Mouse (Mus musculus): ENCODE data around the gene Scd2. TPM values are rescaled to one million over a fixed set of nuclear protein-coding genes. Genes with fewer than 3 reads are reported as not detected.
"Not testable (repeated sequence)": the region's sequence is repeated elsewhere in the genome, so short reads cannot be mapped to it uniquely, and the experiment has no call there.

The Scd2 gene
- polyA plus RNA-seq, 1 experiment from 2014 or later: 195 TPM

- WGBS: 82% methylated on average over 5 of the region's 5 CpGs
- Histone ChIP-seq H3K9ac (no peak overlapping the region), H3K27me3 (no peaks in the 10 kb centered on the region), H3K27ac (no peak overlapping the region), H3K4me1 (peaks cover 22% of the 10 kb centered on the region), H3K36me3 (no peaks in the 10 kb centered on the region), H3K9me3 (replicated peaks) (no peaks in the 10 kb centered on the region), H3K4me2 (no peak overlapping the region), H3K4me3 (replicated peaks) (no peak overlapping the region)
- ATAC-seq (replicated peaks; ENCODE audit: low FRiP score): no peak
Measured at GRCm38 (mm10) chr19:44276861-44277260, 16.6 kb upstream of the Scd2 start.

- Histone ChIP-seq H3K27ac (no peak overlapping the region), H3K4me1 (peaks cover 29% of the 10 kb centered on the region), H3K4me3 (replicated peaks) (no peak overlapping the region), H3K36me3 (no peaks in the 10 kb centered on the region), H3K27me3 (no peaks in the 10 kb centered on the region), H3K9me3 (replicated peaks) (no peaks in the 10 kb centered on the region), H3K9ac (no peak overlapping the region), H3K4me2 (no peak overlapping the region)
- no peak for ATAC-seq (replicated peaks; ENCODE audit: low FRiP score)
- WGBS: 88% methylated on average over 8 of the region's 8 CpGs
Measured at GRCm38 (mm10) chr19:44277931-44278330, 15.5 kb upstream of the Scd2 start.

GRCm38 (mm10) chr19:44280755-44281154 lies 12.7 kb upstream of the Scd2 start:
- Histone ChIP-seq H3K9ac (no peak overlapping the region), H3K27me3 (no peaks in the 10 kb centered on the region), H3K27ac (peak overlapping the region; percentile 78), H3K4me3 (replicated peaks) (no peak overlapping the region), H3K4me1 (peaks cover 49% of the 10 kb centered on the region), H3K9me3 (replicated peaks) (no peaks in the 10 kb centered on the region), H3K4me2 (peak overlapping the region; percentile 17; the same call in 1 of the 2 replicates), H3K36me3 (no peaks in the 10 kb centered on the region)
- 3% methylated on average over 6 of the region's 6 CpGs for WGBS
- no peak for ATAC-seq (replicated peaks; ENCODE audit: low FRiP score)

DNA sequence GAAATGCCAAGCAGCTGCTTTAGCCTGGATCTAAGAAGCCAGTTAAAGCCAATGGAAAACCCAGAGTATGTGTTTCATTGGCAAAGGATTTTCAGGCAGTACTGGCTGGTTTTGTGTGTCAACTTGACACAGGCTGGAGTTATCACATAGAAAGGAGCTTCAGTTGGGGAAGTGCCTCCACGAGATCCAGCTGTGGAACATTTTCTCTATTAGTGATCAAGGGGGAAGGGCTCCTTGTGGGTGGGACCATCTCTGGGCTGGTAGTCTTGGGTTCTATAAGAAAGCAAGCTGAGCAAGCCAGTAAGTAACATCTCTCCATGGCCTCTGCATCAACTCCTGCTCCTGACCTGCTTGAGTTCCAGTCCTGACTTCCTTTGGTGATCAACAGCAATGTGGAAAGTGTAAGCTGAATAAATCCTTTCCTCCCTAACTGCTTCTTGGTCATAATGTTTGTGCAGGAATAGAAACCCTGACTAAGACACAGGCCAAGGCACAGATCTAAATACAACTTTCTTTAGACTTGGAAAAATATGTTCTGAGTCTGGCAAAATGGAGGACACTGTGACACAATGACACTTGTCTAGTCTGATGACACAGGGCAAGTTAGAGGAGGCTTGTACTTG lies 11.5 kb upstream of the Scd2 start:
- not testable (repeated sequence) for H3K36me3 ChIP-seq; H3K9ac ChIP-seq; ATAC-seq (replicated peaks; ENCODE audit: low FRiP score); H3K27me3 ChIP-seq; H3K4me2 ChIP-seq; H3K4me3 ChIP-seq (replicated peaks); H3K9me3 ChIP-seq (replicated peaks)
- Histone ChIP-seq H3K4me1 (peaks cover 54% of the 10 kb centered on the region), H3K27ac (peak overlapping the region; percentile 78)
- WGBS: 36% methylated on average over 1 of the region's 1 CpGs

GRCm38 (mm10) chr19:44282534-44283156 lies 10.8 kb upstream of the Scd2 start:
- no peak overlapping the region for H3K4me3 ChIP-seq (replicated peaks)
- no peaks in the 10 kb centered on the region for H3K9me3 ChIP-seq (replicated peaks)
- H3K27me3 ChIP-seq: no peaks in the 10 kb centered on the region
- WGBS: 24% methylated on average over 9 of the region's 9 CpGs
- no peak overlapping the region for H3K4me2 ChIP-seq
- peak overlapping the region; percentile 76 for H3K27ac ChIP-seq
- H3K36me3 ChIP-seq: no peaks in the 10 kb centered on the region
- H3K9ac ChIP-seq: no peak overlapping the region
- H3K4me1 ChIP-seq: peaks cover 56% of the 10 kb centered on the region
- no peak for ATAC-seq (replicated peaks; ENCODE audit: low FRiP score)

DNA sequence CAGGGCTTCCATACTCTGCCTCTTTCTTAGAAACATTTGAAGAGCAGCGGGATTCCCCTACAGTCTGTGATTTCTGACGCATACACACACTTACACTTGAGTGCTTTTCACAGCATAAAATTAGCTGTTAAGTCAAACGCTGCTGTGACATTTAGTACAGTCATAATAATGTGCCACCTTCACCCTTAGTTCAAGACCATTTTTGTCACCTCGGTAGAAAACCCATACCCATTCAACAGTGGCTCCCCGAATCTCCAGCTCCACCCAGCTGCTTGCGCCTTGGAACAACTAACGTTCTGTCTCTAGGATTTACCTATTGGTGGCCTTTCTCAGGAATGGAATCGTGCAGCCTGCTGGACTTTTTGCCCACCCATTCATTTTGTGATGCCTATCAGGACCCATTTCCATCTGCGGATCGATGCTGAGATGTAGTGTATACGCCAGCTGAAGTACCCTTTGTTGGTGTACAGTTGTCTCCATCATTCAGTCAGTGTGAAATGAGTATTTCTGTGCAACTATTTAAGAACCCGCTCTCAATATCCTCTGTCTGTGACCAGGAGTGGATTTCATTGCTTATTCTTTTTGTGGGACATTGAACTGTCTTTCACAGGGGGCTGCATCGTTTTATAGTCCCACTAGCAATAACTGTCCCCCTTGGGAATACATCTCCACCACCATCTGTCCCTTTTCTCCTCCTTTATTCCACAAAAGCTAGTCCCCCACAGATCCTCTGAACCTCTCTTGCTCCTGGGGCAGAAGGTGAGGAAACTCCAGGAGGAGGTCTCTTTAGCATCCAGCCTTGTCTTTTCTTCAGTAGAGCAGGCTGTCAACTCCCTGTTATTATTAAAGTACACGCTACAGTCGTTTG lies 10.1 kb upstream of the Scd2 start:
- WGBS: 29% methylated on average over 15 of the region's 15 CpGs
- Histone ChIP-seq H3K36me3 (no peaks in the 10 kb centered on the region), H3K27ac (peak overlapping the region; percentile 97), H3K4me2 (peak overlapping the region; percentile 73), H3K9ac (peak overlapping the region; percentile 9; the same call in 1 of the 2 replicates), H3K9me3 (replicated peaks) (no peaks in the 10 kb centered on the region), H3K4me1 (peaks cover 56% of the 10 kb centered on the region), H3K27me3 (no peaks in the 10 kb centered on the region), H3K4me3 (replicated peaks) (peak overlapping the region; percentile 48)
- ATAC-seq (replicated peaks; ENCODE audit: low FRiP score): no peak

GRCm38 (mm10) chr19:44284025-44284695 lies 9.3 kb upstream of the Scd2 start:
- peak overlapping the region; percentile 73 for H3K4me2 ChIP-seq
- peak; percentile 99 for ATAC-seq (replicated peaks; ENCODE audit: low FRiP score)
- peak overlapping the region; percentile 48 for H3K4me3 ChIP-seq (replicated peaks)
- H3K9me3 ChIP-seq (replicated peaks): no peaks in the 10 kb centered on the region
- no peaks in the 10 kb centered on the region for H3K27me3 ChIP-seq
- peak overlapping the region; percentile 48 for H3K9ac ChIP-seq
- H3K36me3 ChIP-seq: no peaks in the 10 kb centered on the region
- H3K4me1 ChIP-seq: peaks cover 56% of the 10 kb centered on the region
- WGBS: under 1% methylated on average over 38 of the region's 38 CpGs
- peak overlapping the region; percentile 97 for H3K27ac ChIP-seq

- H3K27me3 ChIP-seq: no peaks in the 10 kb centered on the region
- no peaks in the 10 kb centered on the region for H3K9me3 ChIP-seq (replicated peaks)
- H3K4me1 ChIP-seq: peaks cover 56% of the 10 kb centered on the region
- peak overlapping the region; percentile 48 for H3K9ac ChIP-seq
- WGBS: 1% methylated on average over 11 of the region's 11 CpGs
- H3K36me3 ChIP-seq: no peaks in the 10 kb centered on the region
- peak; percentile 59 for ATAC-seq (replicated peaks; ENCODE audit: low FRiP score)
- H3K4me3 ChIP-seq (replicated peaks): peak overlapping the region; percentile 48
- peak overlapping the region; percentile 97 for H3K27ac ChIP-seq
- H3K4me2 ChIP-seq: peak overlapping the region; percentile 73
Measured at GRCm38 (mm10) chr19:44284723-44285122, 8.8 kb upstream of the Scd2 start.

DNA sequence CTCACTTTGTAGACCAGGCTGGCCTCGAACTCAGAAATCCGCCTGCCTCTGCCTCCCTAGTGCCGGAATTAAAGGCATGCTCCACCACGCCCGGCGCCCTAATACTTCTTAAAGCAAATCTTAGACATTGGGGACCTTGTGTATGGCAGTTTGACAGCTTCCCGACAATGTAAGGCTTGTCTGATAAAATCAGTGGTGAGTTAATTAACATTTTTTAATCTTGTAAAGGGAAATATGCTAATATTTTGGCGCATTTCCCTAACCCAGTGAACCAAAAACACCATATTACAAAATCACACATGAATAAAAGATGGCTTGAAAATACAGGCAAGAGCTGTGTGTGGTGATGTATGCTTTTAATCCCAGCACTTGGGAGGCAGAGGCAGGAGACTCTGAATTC lies 7.9 kb upstream of the Scd2 start:
- Histone ChIP-seq H3K4me3 (replicated peaks) (no peak overlapping the region), H3K4me2 (no peak overlapping the region), H3K9me3 (replicated peaks) (no peaks in the 10 kb centered on the region), H3K9ac (no peak overlapping the region), H3K4me1 (peaks cover 52% of the 10 kb centered on the region), H3K27ac (no peak overlapping the region), H3K36me3 (no peaks in the 10 kb centered on the region), H3K27me3 (no peaks in the 10 kb centered on the region)
- no peak for ATAC-seq (replicated peaks; ENCODE audit: low FRiP score)
- 92% methylated on average over 8 of the region's 8 CpGs for WGBS

DNA sequence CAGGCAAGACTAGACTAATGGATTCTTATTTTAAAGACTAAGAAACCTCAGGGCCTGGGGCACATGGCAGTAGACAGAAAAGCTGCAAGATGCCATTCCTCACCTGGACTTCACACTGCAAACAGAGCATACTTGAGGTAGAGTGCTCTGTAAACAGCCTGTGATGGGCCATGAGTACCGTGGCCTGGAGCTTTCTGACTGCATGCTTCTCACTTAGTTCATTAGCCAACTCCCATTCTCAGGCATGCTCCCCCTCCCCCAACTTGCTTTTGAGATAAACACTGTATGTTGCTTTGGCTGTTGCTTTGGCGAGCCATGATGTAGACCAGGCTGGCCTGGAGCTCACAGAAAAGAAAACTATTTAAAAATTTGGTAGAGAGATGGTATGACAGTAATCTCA lies 7.4 kb upstream of the Scd2 start:
- WGBS: 62% methylated on average over 2 of the region's 2 CpGs
- Histone ChIP-seq H3K9me3 (replicated peaks) (no peaks in the 10 kb centered on the region), H3K4me3 (replicated peaks) (no peak overlapping the region), H3K4me1 (peaks cover 46% of the 10 kb centered on the region), H3K9ac (no peak overlapping the region), H3K27ac (0 out of 2 replicates have a peak overlapping the region, but pooled peaks have one; percentile 28), H3K36me3 (no peaks in the 10 kb centered on the region), H3K4me2 (no peak overlapping the region), H3K27me3 (no peaks in the 10 kb centered on the region)
- no peak for ATAC-seq (replicated peaks; ENCODE audit: low FRiP score)

- no peak overlapping the region for H3K9ac ChIP-seq
- peak overlapping the region; percentile 28; the same call in 1 of the 2 replicates for H3K27ac ChIP-seq
- no peak overlapping the region for H3K4me2 ChIP-seq
- H3K27me3 ChIP-seq: no peaks in the 10 kb centered on the region
- H3K36me3 ChIP-seq: no peaks in the 10 kb centered on the region
- H3K4me3 ChIP-seq (replicated peaks): no peak overlapping the region
- H3K9me3 ChIP-seq (replicated peaks): no peaks in the 10 kb centered on the region
- no peak for ATAC-seq (replicated peaks; ENCODE audit: low FRiP score)
- 72% methylated on average over 11 of the region's 11 CpGs for WGBS
- H3K4me1 ChIP-seq: peaks cover 44% of the 10 kb centered on the region
Measured at GRCm38 (mm10) chr19:44287415-44288110, 5.9 kb upstream of the Scd2 start.

Measured in kidney, embryonic 15.5 days (tissue).